Mouse (Mus musculus) layer of hippocampus, postnatal 36 days (tissue): ENCODE measurements around the gene Dnmbp. TPM values are rescaled to one million over a fixed set of nuclear protein-coding genes. Genes with fewer than 3 reads are reported as not detected.
A peak's percentile ranks its signal among the peaks of the same experiment; 100 is the strongest.
"Not testable (repeated sequence)": the region's sequence is repeated elsewhere in the genome, so short reads cannot be mapped to it uniquely, and the experiment has no call there.

Source experiments
- DNase-seq, 2 experiments: peaks; one replicate each; pipeline ENCODE4 v3.0.0; 2022
- total RNA-seq, 2 experiments: library from RNA; stranded (reverse); gene quantifications; 2 replicates each; pipeline ENCODE4 v1.2.3; 2021

Gene Dnmbp
- 10 to 100 TPM in 1 of 2 experiments, 1 to 10 TPM in 1; 8.1 to 10.1 TPM for total RNA-seq

DNA sequence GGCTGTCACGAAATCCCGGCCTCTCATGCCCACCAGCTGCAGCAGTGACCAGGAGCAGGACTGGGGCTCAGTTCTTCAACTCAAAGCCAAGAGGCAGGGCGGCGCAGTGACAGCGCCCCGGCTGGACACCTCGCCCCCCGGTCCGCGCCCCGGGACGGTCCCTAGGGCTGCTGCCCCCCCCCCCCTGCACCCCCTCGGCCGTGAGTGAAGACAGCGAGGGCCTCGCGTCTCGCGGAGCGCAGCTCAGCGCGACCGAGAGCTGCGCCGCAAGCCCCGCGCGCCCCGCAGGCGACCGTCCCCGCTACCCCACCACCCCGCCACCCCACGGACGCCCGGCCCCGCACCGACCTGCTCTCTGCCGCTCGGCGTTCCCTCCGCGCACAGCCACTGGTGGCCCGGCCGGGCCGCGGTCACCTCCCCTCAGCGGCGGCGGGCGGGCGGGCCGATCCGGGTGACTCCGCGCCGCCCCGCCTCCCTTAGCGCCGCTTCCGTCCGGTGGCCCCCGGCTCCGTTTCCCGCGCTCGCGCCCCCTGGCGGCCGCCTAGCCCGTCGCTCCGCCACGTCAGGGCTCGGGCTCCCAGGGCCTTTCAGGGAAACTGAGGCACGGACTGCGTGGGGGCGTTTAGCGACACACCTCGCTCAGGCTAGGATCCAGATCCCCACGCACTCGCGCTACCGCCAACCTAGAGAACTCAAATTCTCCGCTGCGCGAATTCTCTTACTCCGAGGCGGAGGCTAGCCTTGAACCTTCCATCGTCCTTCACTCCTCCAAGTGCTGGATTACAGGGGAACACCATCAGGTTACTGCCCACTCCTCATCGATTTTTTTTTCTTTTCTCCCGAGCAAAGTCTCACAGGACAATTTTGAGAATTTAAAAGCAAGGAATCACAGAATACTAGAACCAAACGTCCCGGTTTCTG lies at the start of gene Dnmbp:
Gene Dnmbp (minus strand): TSS at position 423 of the 921 bp plus-strand sequence.
- DNase-seq, result peak; percentile 68 to 78

DNA sequence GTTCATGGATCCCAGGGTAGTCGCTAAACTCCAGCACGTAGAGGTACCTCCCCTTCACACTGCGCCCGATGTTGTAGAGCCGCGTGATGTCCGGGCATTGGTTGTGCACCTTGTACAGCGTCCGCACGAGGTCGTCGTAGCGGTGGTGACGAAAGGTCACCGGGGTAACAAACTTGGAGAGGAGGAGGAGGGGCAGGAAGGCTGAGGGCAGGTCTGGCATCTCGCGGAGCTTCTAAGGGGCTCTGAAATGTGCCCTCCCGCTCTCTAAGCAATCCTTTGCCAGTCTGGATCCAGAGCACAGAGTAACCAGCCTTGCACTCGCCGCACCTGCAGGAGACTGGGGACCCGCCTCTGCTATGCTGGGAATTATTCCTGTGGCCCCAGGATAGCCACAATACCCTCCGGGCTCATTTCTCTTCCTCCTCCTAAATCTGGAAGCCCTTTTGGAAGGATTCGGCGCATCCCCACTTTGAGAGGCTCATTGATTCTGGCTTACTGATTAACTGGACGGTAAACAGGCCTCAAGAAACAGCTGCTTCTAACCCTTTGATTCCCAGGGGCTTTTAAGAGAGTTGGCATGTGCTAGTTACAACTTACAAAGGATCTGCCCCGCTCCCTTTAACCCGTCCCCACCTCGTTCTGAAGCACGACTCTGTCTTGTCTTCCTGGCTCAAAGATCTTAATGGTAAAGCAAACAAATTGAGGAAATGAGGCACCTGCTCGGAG lies 46.2 kb upstream of the Dnmbp start, which contains the start of gene Cpn1:
Gene Cpn1 (minus strand): TSS at position 488 of the 726 bp plus-strand sequence.
- DNase-seq, result no peak

DNA sequence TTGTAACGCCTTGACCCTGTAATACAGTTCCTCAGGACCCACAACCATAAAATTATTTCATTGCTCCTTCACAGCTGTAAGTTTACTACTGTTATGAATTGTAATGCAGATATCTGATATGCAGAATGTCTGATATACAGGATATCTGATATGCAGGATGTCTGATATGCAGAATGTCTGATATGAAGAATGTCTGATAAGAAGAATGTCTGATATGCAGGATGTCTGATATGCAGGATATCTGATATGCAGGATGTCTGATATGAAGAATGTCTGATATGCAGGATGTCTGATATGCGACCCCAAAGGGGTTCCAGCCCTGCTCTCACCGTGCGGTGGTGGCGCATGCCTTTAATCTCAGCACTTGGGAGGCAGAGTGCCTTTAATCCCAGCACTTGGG lies 42.0 kb upstream of the Dnmbp start:
- no peak for DNase-seq

DNA sequence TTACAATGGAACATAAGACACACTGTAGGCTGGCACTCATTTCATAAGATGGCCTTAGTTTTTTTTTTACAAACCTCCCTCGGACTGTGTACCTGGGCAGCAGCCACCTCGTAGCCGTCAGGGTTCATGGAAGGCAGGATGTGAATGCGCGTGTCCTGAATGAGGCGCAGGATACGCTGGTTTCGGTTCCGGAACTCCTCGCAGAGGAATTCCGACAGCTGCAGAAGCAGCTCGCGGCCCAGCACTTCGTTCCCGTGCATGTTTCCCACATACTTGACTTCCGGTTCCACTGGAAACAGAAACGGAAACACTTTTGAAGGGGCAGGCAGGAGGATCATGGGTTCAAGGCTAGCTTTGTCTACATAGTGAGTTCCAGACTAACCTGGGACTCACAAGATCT lies 40.7 kb upstream of the Dnmbp start:
- DNase-seq, result no peak

DNA sequence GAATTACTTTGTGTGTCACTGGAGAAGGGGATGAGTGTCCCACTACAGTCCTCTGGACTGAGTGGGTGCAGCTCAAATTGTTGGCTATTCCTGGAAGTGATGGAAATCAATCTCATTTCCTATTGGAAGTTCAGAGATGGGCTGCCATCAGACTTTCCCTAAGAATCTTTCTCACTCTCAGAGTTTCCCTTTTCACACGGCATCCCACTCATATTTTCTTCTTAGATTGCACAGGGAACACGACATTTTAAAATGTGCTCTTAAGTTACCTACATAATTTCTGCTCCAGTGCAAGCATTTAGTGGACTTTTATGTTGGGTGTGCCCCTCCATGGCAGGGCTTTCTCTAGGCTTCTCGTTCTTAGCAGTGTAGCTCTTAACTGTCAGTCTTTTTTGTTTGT lies 37.8 kb upstream of the Dnmbp start:
- no peak for DNase-seq

DNA sequence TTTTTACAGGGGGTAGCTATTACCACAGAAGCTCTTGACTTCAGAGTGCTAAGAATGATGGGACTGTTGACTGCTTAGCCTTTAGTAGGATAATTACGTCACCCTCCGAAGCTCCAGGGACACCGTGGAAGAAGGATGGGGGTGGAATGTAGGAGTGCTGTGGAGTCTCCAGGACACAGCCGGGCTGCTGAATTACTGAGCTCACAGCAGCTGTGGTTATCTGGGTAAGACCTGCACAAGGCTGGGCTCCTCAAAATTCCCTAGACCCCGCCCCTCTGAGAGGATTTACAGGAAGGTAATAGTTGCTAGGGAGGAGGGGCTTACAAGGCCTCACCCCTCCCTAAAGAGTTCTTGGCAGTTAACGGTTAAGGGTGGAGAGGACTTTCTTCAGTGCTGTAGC lies 36.7 kb upstream of the Dnmbp start:
- no peak for DNase-seq

DNA sequence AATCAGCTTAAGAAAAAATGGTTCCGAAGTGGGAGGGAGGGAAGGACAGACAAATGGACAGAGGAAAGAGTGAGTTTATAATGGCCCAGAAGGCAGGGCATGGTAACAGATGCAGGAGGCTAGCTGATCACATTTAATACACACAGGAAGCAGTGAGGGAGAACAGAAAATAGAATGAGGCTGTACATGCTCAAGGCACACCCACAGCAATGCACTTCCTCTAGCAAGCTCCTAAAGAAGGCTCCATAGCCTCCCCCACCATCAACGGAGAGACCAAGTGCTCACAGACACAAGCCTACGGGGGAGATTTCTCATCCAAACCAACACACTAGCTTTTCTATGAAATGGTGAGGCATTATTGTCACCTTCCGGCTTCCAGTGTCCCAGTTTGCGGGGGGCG lies 34.2 kb upstream of the Dnmbp start:
- no peak for DNase-seq

DNA sequence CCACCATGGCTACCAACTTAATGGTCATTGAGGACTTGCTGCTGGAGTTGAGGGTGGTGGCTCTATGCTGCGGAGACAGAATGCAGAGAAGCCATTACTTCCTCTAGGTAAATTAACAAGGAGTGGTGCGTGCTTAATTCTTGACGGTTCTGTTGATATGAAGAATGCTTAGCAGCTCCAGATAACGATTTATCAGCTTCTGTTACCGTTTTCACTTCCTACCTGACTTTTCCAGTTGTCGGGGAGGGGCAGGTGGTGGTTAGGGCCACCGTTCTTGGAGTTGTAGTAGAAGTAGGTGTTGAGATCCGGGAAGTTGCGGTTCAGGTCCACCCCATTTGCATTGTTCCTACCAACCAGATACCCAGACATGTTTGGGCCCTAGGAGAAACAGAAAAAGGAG lies 33.7 kb upstream of the Dnmbp start:
- no peak for DNase-seq

DNA sequence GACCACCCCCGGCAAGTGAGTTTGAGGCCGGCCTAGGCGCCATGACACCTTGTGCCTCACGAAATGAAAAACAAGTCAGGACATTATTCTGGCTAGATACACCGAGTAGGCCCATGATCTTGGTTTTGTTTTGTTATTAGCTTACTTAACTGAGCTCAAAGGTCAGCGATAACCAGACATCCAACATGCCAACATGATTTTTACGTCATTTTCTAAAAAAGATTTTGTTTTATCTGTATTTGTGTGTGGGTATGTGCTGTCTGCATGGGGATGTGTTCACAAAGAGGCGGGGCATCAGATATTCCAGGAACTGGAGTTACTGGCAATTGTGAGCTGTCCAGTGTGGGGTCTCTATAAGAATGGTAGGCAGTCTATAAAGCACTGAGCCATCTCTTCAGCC lies 32.1 kb upstream of the Dnmbp start:
- DNase-seq, result no peak

DNA sequence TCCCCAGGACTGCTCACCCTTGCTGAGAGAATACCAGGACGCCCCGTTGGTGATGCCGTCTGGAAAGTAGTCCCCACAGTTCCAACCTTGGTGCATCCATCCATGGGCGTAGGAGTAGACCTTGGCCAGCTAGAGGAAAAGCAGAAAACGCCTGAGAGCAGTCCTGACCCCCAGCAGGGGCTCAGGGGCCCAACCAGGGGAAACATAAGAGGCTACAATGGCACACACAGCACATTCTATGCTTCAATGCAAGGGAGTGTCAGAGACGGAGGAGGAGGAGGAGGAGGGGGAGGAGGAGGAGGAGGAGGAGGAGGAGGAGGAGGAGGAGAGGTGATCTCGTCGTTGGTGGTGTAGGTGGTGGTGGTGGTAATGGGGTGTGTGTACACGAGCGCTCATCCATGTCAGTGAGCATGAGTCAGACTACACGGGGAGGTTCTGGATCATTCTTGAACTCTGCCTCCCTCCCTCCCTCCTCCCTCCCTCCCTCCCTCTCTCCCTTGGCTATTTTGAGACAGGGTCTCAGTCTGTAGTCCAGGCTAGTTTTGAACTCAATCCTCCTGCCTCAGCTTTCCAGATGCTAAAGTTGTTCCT lies 28.5 kb upstream of the Dnmbp start:
- no peak for DNase-seq

DNA sequence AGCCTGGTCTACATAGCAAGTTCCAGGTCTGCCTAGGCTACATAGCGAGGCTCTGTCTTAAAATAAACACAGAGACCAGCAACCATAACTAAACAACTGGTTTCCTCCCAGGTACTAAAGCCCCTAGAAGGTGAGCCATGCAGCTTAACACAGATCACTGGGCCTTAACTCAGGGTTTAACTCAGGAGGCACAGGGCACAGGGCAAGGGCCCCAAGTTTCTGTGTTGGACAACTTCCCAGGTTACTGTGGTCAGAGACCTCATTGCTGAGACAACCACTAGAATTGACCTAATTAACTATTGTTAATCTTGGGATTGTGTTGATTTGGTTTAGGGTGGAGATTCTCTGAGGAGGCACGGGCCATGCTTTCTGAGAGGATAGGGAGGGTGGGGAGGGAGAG lies 26.5 kb upstream of the Dnmbp start:
- DNase-seq, result no peak

DNA sequence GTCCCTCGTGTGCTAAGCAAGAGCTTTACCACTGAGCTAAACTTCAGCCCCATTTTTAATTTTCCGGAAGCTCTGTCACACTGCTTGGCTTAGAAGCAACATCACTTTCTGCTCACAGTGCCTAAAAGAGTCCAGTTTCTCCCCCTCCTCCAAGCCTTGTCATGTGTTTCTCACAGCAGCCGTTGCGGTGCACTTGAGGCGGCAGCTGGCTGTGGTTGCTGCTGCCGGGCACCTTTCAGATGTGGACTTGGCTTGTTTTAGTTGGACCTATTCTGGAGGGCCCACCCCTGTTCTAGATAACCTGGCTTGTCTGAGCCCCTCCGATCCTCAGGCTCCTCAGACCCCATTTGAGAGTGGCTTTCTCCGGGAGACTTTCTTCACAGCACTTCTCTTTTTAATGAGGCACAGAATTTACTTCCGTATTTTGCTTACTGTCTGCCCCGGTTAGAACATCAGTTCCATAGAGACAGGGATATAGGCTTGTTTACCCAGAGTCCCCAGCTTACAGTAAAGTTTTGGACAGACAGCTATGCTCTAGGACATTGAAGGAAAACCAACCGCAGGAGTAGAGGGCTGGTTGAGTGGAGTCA lies 25.6 kb upstream of the Dnmbp start:
- DNase-seq, result no peak

DNA sequence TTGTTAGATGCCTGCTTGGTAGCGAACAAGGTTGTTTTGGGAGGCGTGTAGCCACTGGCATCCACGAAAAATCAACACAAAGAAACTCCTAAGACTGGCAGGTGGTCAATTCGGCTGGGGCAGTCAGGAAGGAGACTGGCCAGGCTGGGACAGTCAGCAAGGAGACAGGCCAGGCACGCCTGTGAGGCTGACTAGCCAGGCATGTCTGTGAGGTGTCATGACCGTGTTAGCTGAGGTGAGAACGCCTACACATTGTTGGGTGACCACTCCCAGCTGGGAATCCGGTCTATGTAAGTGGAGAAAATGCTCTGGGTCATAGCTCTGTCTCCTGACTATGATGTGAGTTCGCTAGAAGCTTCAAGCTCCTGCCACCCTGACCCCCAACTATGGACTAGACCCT lies 22.8 kb upstream of the Dnmbp start:
- no peak for DNase-seq

DNA sequence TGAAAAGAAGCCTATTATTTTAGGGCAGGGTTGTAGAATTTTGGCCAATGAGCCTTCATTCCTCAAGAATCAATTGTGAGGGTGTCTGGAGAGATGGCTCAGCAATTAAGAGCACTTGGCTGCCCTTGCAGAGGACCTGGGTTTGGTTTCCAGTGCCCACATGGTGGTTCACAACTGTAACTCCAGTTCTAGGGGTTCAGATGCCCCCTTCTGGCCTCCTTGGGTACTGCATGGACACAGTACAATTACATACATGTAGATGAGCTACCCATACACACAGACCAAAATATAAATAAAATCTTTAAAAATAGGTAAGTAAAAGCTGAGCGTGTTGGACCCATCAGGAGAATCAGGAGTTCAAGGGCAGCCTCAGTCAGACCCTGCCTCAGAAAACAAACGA lies 21.2 kb upstream of the Dnmbp start:
- DNase-seq, result no peak

DNA sequence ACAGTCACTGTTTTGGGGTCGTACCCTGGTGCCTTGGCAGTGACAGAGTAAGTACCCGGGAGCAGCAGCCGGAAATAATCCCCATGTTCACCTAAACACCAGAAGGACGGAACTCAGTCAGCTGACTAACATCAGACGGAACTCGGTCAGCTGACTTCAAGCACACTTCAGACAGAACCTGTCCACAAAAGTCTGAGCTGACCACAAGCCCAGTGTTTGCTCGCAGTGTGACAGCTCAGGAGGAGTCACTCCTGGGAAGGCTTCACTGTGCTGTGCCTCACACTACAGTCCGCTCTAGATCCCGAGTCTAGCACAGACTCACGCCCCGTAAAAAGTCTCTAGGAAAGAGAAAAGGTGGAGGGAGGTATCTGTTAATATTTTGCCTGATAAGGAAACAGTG lies 20.0 kb upstream of the Dnmbp start:
- DNase-seq, result no peak

DNA sequence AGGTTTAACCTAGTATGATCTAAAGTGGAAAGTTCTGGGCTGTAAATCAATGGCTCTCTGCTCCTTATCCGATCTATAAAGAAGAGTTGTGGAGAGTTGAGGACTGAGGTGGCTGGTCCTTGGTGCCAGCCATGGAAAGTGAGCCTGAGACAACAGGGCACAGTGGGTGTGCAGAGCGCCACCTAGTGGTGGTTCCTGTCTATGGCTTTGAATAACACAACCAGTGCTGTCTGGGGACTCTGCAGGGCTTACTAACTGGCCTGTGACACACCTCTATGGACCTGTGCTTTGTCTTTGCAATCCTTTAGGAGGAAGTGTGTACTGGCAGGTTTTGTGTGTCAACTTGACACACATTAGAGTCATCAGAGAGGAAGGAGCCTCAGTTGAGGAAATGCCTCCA lies 19.2 kb upstream of the Dnmbp start:
- peak; percentile 50 to 56 for DNase-seq

DNA sequence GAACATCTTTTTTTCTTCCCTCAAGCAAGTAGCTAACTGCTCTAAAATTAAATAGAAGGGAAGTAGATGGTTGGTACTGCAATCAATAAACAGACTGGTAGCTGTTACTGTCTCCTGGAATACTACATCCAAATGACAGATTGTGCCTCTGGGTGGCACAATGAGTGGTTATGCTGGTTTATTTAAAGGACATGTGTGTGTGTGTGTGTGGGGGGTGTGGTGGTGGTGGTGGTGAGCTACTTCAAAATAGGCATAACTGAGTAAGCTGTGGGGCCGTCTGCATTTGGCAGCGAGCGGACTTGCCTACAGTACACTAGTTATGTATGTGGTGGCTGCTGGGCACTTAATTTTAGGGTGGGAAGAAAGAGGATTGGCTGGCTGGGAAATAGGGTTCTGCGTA lies 17.9 kb upstream of the Dnmbp start:
- peak; percentile 45 to 54 for DNase-seq

DNA sequence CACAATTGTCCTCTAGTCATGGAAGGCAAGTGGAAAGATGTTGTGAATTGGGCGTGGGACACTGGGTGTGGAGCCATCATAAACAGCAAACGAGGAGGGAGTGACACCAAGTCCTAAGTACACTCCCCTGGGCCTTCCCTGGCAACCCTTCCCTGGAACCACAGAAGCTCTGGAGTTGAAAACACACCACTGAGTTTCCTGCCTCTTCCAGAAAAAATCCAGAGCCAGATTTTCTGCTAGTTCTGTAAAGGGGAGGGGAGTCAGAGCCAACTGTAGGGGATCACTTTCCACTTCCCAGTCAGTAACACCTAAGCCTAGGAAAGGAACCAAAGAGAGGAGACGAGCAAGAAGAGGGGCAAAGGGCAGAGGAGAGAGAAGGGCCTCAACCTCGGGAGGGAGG lies 17.4 kb upstream of the Dnmbp start:
- no peak for DNase-seq

DNA sequence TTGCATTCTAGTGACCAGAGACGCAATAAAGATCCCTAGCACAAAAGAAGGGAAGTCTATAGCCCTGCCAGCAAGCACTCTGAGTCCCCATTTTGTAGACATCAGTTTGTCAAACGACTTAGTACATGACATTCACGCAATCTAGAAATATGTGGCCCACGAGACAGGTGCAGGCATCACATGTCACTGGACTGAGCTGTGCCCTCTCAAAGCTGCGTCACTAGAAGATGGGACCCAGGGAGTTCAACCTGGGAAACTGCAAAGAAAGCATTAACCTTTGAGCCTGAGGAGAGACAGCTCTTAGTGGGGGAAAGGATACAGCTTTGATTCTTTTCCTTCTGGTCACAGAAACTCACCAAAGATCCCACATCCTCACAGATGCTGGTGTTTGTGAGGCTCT lies 15.3 kb upstream of the Dnmbp start:
- DNase-seq, result no peak

DNA sequence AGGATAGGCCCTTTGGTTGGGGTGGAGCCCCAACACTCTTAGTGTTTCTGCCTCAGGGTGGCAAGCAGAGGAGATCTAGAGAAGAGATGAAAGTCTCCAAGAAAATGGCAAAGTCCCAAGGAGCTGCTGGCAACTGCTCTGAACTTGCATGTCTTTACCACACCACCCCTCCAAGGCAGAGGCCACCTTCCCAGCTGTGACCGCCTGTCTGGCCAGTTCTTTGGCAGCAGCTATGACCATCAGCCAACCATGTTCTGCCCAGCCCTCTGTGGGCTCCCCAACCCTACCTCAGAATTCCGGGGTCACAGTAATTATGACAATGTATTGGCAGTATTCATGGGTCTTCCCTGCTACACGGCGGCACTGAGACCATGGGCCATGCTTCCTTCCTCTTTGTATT lies 14.9 kb upstream of the Dnmbp start:
- no peak for DNase-seq

DNA sequence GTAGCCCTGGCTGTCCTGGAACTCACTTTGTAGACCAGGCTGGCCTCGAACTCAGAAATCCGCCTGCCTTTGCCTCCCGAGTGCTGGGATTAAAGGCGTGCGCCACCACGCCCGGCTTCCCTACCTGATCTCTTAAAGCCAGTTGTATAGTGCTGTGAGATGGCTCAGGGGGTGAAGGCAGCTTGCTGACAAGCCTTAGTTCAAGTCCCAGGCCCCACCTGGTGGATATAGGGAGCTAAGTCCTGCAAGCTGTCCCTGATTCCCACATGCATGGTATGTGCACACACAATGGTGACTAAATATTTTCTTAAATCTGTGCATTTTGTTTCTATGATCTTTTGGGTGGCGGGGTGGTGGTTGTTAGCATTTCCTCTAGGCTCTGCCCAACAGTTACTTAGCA lies 12.9 kb upstream of the Dnmbp start:
- DNase-seq, result not testable (repeated sequence)

DNA sequence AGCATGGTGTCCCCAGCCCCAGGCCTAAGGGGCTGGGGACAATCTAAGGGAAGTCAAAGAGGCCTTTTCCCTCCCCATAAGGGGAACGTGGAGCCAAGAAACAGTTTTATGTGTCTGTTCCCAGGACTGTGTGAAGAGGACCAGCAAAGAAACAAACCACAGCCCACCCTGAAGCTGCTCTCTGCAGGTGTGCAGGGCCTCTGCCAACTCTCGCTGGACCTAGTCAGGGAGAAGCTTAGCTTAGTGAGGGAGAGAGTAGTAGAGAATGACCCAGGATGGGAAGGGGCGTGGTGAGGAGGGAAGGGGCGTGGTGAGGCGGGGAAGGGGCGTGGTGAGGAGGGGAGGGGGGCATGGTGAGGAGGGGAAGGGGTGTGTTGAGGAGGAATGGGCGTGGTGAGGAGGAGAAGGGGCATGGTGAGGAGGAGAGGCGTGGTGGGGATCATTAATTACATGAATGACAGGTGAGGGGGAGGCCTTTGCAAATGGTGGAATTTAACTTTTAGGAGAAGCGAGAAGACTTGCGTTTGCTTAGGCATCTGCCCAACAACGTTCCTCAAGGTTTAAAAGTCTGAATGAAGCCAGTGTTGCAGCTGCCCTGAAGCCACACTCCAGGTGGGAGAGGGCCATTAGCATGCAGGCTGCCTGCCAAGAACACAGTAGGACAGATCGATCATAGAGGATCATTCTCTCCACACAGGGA lies 9.3 kb upstream of the Dnmbp start:
- DNase-seq, result no peak
